Mouse (Mus musculus) hindlimb bud, embryonic 11.5 days (tissue): ENCODE results near the gene Gm21976.
A peak's percentile ranks its signal among the peaks of the same experiment; 100 is the strongest.

Source experiments
- DNase-seq: peaks from one replicate; pipeline ENCODE4 v3.0.0-alpha.2; 2012; ENCODE audit warnings: low read depth, low spot score; ENCODE audit errors: extremely low spot score

The Gm21976 gene

GRCm38 (mm10) chr13:98297883-98298482, 18.3 kb downstream of the Gm21976 start:
- DNase-seq: no peak

GRCm38 (mm10) chr13:98298833-98299758, 19.4 kb downstream of the Gm21976 start:
- DNase-seq: peak; percentile 91

GRCm38 (mm10) chr13:98305257-98305656, 25.6 kb downstream of the Gm21976 start:
- DNase-seq: no peak

DNA sequence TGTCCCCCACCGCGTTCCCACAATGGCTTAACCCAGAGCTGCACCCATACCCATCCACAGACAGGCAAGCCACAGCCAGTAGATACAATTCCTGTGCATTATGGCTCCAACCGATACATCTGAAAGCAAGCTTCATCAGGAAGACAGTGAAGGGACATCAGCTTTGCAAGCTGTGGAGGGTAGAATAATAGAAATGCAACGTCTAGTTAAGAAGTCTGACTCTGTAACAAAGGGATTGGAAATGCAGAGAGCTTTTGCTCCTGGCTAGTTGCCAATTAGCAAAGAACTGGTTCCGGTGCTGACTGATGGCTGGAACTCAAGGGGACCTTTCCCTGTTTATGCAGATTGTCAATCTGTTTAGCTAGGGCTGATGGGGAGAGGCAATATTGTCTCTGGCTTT, 26.7 kb downstream of the Gm21976 start:
- no peak for DNase-seq

- DNase-seq: no peak
These were observed 27.3 kb downstream of the Gm21976 start for GRCm38 (mm10) chr13:98306852-98307475.

- DNase-seq: no peak
These were observed 28.3 kb downstream of the Gm21976 start for GRCm38 (mm10) chr13:98308004-98308403.

DNA sequence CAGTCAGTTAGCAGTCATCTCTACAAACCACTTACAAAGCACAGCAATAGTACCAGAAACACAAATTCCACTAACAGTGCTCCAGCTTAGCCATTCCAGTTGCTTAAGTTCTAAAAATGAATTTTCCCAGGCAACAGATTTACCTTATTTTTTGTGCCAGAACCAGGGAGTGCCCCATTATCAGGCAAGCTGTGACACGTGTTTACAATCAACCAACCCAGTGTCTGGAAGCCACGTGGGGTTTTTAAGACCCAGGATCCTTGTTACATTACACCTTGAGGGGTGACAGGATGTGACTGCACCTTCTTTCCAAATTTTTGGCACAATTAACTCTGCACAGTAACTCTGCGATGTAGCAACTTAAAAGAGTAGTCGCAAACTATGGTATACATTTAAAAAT, 29.0 kb downstream of the Gm21976 start:
- no peak for DNase-seq

GRCm38 (mm10) chr13:98311597-98311996, 31.9 kb downstream of the Gm21976 start:
- DNase-seq: no peak

GRCm38 (mm10) chr13:98313631-98314030, 33.9 kb downstream of the Gm21976 start:
- no peak for DNase-seq

GRCm38 (mm10) chr13:98315124-98315523, 35.4 kb downstream of the Gm21976 start:
- DNase-seq: no peak

DNA sequence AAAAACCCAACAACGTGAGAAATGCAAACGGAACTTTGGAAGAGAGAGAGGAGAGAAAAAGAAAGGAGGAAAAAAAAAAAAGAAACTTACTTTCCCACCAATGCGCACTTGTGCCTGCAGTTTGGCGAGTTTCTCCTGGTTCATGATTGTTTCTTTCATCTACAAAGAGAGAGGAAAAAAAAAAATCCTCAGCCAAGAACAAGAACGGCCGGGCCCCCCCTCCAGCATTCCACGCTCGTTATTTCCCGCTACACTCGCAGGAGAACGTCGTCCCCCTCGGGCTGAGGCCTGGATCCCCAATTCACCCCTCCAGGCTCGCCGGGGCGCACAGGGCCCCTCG, 36.4 kb downstream of the Gm21976 start:
- DNase-seq: no peak

DNA sequence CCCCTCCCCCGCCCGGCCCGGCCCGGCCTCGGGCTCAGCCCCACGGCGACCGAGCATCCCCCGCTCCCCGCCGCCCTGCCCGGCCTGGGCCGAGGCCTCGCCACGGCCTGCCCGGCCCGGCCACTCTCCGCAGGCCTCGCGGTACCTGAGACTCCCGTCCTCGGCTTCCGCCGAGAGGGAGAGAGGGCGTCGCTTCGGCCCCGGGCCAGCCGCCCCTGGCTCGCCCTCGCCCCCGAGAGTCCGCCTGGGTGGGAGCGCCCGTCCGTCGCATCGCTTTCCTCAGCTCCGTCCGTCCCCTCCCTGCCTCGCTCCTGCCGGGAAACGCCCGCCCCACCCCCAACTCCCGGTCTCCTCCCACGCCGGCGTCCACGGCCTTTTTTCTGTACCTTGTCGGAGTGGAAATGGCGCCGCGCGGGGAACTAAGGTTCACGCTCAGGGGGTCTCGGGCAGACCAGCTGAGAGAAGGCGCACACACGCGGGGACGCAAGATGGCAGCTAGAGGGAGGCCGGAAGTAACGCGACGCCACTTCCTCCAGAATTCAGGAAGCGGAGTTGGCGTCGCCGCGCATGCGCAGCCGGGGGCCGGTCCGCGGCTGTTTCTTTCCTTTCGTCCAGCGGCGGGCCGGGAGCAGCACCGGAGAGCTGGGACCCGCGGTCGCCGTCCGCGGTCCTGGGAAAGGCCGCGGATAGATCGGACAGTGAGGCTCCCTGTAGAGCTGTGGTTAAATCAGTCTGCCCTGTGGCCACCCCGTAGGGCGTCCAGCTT, 37.0 kb downstream of the Gm21976 start, which contains the start of gene Btf3:
TSS of gene Btf3 (minus strand) at position 527 of the 766 bp plus-strand sequence.
- peak; percentile 87 for DNase-seq

DNA sequence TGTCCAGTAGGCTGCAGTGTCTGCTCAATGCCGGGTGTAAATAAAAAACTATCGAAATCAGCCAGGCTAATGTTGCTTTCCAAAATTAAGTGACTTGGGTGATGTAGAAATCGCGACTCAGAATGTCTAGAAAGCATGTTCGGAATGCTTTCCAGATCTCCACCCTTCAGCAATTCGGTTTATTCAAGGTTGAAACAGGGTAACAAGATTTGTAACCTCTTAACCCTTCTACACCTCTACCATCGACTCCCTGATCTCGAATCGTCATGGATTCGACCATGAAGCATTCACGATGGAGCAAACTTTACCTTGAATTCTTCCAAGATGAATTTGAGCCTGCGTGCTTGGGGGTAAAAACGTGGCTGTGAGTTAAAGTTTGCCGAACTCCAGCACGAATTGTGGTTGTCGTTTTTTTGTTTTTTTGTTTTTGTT, 37.6 kb downstream of the Gm21976 start:
- no peak for DNase-seq

GRCm38 (mm10) chr13:98317911-98318310, 38.2 kb downstream of the Gm21976 start:
- no peak for DNase-seq

DNA sequence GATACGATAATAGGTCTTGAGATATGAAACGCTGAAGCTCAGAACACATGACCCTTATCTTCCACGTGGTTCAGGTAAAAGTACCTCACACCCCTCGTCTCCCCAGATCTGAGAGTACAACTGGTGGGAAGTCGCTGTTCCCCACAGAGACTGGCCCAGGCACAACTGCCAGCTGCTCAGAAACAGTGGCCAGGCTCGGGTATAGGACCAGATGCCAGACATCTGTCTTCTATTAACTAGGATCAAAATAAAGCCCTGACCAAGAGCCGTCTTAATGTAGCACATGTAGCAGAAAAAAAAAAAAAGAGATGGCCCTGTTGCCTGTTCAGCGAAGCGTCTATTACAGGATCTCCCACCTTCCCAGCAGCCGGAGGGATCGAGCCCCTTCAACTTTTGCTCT, 45.3 kb downstream of the Gm21976 start:
- no peak for DNase-seq

DNA sequence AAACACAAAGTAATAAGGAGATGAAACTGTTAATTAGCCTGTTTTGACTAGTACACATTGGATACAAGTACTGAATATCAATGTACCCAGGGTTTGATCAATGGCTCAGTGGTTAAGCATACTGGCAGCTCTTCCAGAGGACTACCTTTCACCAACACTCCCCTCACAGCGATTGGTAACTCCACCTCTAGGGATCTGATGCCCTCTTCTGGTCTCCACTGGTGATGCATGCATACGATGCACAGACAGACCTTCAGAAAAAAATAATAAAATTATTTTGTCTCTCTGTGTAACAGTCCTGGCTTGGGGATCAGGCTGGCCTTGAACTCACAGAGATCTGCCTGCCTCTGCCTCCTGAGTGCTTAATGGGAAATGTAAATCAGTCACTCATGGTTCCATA, 52.4 kb downstream of the Gm21976 start:
- no peak for DNase-seq

DNA sequence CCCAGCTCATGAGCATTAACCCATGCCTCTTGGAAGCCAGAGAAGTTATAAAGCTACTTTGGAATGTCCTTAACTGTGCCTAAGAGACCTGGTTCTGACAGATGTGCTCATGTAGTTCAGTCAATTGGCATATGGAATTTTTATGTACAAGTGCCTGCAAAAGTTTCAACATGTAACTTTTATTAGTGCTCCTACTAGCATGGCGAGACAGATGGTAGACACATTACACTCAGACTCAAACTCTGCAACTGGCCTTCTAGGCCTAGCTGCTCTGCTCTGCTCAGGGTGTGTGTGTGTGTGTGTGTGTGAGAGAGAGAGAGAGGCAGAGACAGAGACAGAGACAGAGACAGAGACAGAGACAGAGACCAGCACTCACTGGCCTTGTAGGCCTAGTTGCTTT, 56.5 kb downstream of the Gm21976 start:
- DNase-seq: no peak

DNA sequence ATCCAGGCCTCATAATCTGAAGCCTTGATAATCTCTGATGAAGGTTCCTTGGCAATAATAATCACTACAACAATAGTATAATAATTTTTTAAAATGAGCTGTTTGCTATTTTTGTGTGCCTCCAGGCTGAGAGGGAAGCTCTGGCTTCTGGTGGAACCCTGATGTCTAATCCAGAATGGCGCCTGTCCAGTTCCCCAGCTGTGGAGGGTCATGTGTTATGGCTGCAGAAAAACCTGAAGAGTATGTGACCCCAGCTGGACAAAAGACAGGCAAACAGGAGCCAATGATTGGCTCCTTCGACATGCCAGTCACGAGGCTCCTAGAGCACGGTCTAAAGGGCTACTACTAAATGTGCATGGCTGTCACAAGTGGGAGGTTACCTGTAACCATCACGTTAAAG, 60.8 kb downstream of the Gm21976 start:
- DNase-seq: no peak

DNA sequence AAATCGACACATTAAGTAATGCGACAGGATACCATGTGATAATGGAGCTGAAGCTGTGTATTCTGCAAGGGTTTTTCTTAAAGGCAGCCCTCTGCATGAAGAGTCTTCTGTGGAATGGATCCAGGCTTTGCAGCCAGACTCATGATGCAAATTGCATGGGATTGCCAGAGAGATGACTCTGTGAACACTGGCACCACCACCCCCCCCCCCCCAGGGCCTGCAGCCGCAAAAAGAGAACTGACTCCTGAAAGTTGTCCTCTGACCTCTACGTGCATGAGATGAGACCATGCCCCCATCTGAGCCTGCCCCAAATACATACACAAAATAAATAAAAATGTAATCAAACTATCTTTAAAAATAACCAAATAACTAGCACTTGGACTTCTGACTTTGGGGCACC, 69.8 kb downstream of the Gm21976 start:
- DNase-seq: no peak

DNA sequence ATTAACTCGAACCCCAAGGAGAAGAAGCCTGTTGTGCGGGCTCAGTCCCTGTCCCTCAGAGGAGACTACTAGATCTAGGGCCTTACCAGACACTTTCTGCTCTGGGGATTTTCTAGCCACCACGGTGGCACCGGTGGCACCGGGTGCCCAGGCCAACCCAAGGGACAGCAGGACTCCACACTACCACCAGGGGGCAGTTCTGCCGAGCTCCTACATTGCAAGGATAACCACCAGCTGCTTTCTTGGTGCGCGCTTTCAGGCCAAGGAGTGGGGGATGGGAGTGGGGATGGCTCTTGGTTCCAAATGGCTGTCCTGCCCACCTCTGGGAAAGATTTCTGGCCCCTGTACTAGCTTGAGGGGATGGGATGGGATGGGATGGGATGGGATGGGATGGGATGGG, 71.8 kb downstream of the Gm21976 start:
- DNase-seq: no peak

- no peak for DNase-seq
These were observed 72.8 kb downstream of the Gm21976 start for GRCm38 (mm10) chr13:98352381-98352975.
